Mouse (Mus musculus): ENCODE measurements around the gene Npvf. TPM values are rescaled to one million over a fixed set of nuclear protein-coding genes. Genes with fewer than 3 reads are reported as not detected.
"Not testable (repeated sequence)": the region's sequence is repeated elsewhere in the genome, so short reads cannot be mapped to it uniquely, and the experiment has no call there.

The Npvf gene
- polyA plus RNA-seq, 1 experiment from 2014 or later, result not detected

- no peak overlapping the region for H3K4me2 ChIP-seq (replicated peaks)
- WGBS, result 74% methylated on average over 12 of the region's 12 CpGs
These were observed 8.8 kb upstream of the Npvf start for GRCm38 (mm10) chr6:50662925-50663583.

GRCm38 (mm10) chr6:50661729-50662128 is 7.5 kb upstream of the Npvf start:
- no peak overlapping the region for H3K9ac ChIP-seq
- no peaks in the 10 kb centered on the region for H3K9me3 ChIP-seq
- no peak overlapping the region for H3K4me2 ChIP-seq (replicated peaks)
- no peak overlapping the region for H3K27ac ChIP-seq
- H3K4me1 ChIP-seq (replicated peaks), result 0 out of 2 replicates have a peak, but pooled peaks cover 2% of the 10 kb centered on the region
- ATAC-seq, result no peak
- H3K36me3 ChIP-seq, result no peaks in the 10 kb centered on the region
- 72% methylated on average over 7 of the region's 7 CpGs for WGBS
- H3K27me3 ChIP-seq (replicated peaks), result no peaks in the 10 kb centered on the region
- no peak overlapping the region for H3K4me3 ChIP-seq (replicated peaks)

More at GRCm38 (mm10) chr6:50662925-50663583, 8.8 kb upstream of the Npvf start:
- ATAC-seq, result no peak
- Histone ChIP-seq H3K36me3 (no peaks in the 10 kb centered on the region), H3K27me3 (replicated peaks) (no peaks in the 10 kb centered on the region), H3K9ac (no peak overlapping the region), H3K4me1 (replicated peaks) (0 out of 2 replicates have a peak, but pooled peaks cover 2% of the 10 kb centered on the region), H3K9me3 (no peaks in the 10 kb centered on the region), H3K27ac (no peak overlapping the region), H3K4me3 (replicated peaks) (no peak overlapping the region)

- Histone ChIP-seq H3K36me3 (no peaks in the 10 kb centered on the region), H3K4me3 (replicated peaks) (no peak overlapping the region), H3K9me3 (no peaks in the 10 kb centered on the region), H3K27me3 (replicated peaks) (no peaks in the 10 kb centered on the region), H3K27ac (no peak overlapping the region), H3K4me2 (replicated peaks) (no peak overlapping the region), H3K9ac (no peak overlapping the region), H3K4me1 (replicated peaks) (no peaks in the 10 kb centered on the region)
- no peak for ATAC-seq
- WGBS, result 36% methylated on average over 3 of the region's 3 CpGs
These were observed 4.2 kb upstream of the Npvf start for GRCm38 (mm10) chr6:50658466-50658865.

GRCm38 (mm10) chr6:50658018-50658417 is 3.8 kb upstream of the Npvf start:
- 70% methylated on average over 5 of the region's 5 CpGs for WGBS
- no peak overlapping the region for H3K27ac ChIP-seq
- no peak overlapping the region for H3K9ac ChIP-seq
- no peaks in the 10 kb centered on the region for H3K4me1 ChIP-seq (replicated peaks)
- no peaks in the 10 kb centered on the region for H3K9me3 ChIP-seq
- H3K4me3 ChIP-seq (replicated peaks), result no peak overlapping the region
- no peak for ATAC-seq
- H3K4me2 ChIP-seq (replicated peaks), result no peak overlapping the region
- H3K36me3 ChIP-seq, result no peaks in the 10 kb centered on the region
- H3K27me3 ChIP-seq (replicated peaks), result no peaks in the 10 kb centered on the region

GRCm38 (mm10) chr6:50656426-50656825 is 2.2 kb upstream of the Npvf start:
- H3K9ac ChIP-seq, result no peak overlapping the region
- H3K27me3 ChIP-seq (replicated peaks), result no peaks in the 10 kb centered on the region
- no peak overlapping the region for H3K4me3 ChIP-seq (replicated peaks)
- H3K9me3 ChIP-seq, result no peaks in the 10 kb centered on the region
- 90% methylated on average over 1 of the region's 1 CpGs for WGBS
- H3K4me1 ChIP-seq (replicated peaks), result no peaks in the 10 kb centered on the region
- no peak overlapping the region for H3K4me2 ChIP-seq (replicated peaks)
- no peaks in the 10 kb centered on the region for H3K36me3 ChIP-seq
- ATAC-seq, result no peak
- no peak overlapping the region for H3K27ac ChIP-seq

GRCm38 (mm10) chr6:50655925-50656324 is 1.7 kb upstream of the Npvf start:
- Histone ChIP-seq H3K27me3 (replicated peaks) (no peaks in the 10 kb centered on the region), H3K4me2 (replicated peaks) (no peak overlapping the region), H3K27ac (no peak overlapping the region), H3K4me3 (replicated peaks) (no peak overlapping the region), H3K36me3 (no peaks in the 10 kb centered on the region), H3K9ac (no peak overlapping the region), H3K4me1 (replicated peaks) (no peaks in the 10 kb centered on the region), H3K9me3 (no peaks in the 10 kb centered on the region)
- WGBS, result 88% methylated on average over 3 of the region's 3 CpGs
- ATAC-seq, result no peak

GRCm38 (mm10) chr6:50647656-50648055 is 6.6 kb downstream of the Npvf start:
- no peak overlapping the region for H3K9ac ChIP-seq
- no peak overlapping the region for H3K27ac ChIP-seq

GRCm38 (mm10) chr6:50646659-50647058 is 7.6 kb downstream of the Npvf start:
- H3K4me2 ChIP-seq (replicated peaks), result no peak overlapping the region
- H3K9ac ChIP-seq, result no peak overlapping the region
- no peaks in the 10 kb centered on the region for H3K36me3 ChIP-seq
- 65% methylated on average over 3 of the region's 3 CpGs for WGBS
- no peak overlapping the region for H3K27ac ChIP-seq
- no peak overlapping the region for H3K4me3 ChIP-seq (replicated peaks)
- H3K9me3 ChIP-seq, result no peaks in the 10 kb centered on the region
- ATAC-seq, result no peak
- H3K4me1 ChIP-seq (replicated peaks), result peaks cover 3% of the 10 kb centered on the region; the same call in 1 of the 2 replicates
- H3K27me3 ChIP-seq (replicated peaks), result no peaks in the 10 kb centered on the region

More at GRCm38 (mm10) chr6:50647656-50648055, 6.6 kb downstream of the Npvf start:
- Histone ChIP-seq H3K4me1 (replicated peaks) (peaks cover 3% of the 10 kb centered on the region; the same call in 1 of the 2 replicates), H3K4me3 (replicated peaks) (no peak overlapping the region), H3K9me3 (no peaks in the 10 kb centered on the region), H3K27me3 (replicated peaks) (no peaks in the 10 kb centered on the region), H3K36me3 (no peaks in the 10 kb centered on the region), H3K4me2 (replicated peaks) (no peak overlapping the region)
- WGBS, result 69% methylated on average over 6 of the region's 6 CpGs
- no peak for ATAC-seq

GRCm38 (mm10) chr6:50644701-50645100 is 9.5 kb downstream of the Npvf start:
- Histone ChIP-seq H3K9me3 (no peaks in the 10 kb centered on the region), H3K36me3 (no peaks in the 10 kb centered on the region), H3K4me3 (replicated peaks) (no peak overlapping the region), H3K27ac (no peak overlapping the region), H3K9ac (no peak overlapping the region), H3K27me3 (replicated peaks) (no peaks in the 10 kb centered on the region), H3K4me1 (replicated peaks) (peaks cover 3% of the 10 kb centered on the region; the same call in 1 of the 2 replicates), H3K4me2 (replicated peaks) (no peak overlapping the region)
- no peak for ATAC-seq
- WGBS, result 45% methylated on average over 3 of the region's 3 CpGs

GRCm38 (mm10) chr6:50641898-50642297 is 12.3 kb downstream of the Npvf start:
- WGBS, result 64% methylated on average over 5 of the region's 5 CpGs
- Histone ChIP-seq H3K9me3 (no peaks in the 10 kb centered on the region), H3K27ac (no peak overlapping the region), H3K36me3 (no peaks in the 10 kb centered on the region), H3K9ac (no peak overlapping the region), H3K4me2 (replicated peaks) (no peak overlapping the region), H3K4me3 (replicated peaks) (no peak overlapping the region), H3K4me1 (replicated peaks) (no peaks in the 10 kb centered on the region; the same call in 1 of the 2 replicates), H3K27me3 (replicated peaks) (no peaks in the 10 kb centered on the region)
- no peak for ATAC-seq

GRCm38 (mm10) chr6:50640377-50640776 is 13.9 kb downstream of the Npvf start:
- H3K4me2 ChIP-seq (replicated peaks), result no peak overlapping the region
- H3K27me3 ChIP-seq (replicated peaks), result no peaks in the 10 kb centered on the region
- H3K4me1 ChIP-seq (replicated peaks), result no peaks in the 10 kb centered on the region; the same call in 1 of the 2 replicates
- no peaks in the 10 kb centered on the region for H3K9me3 ChIP-seq
- no peak overlapping the region for H3K9ac ChIP-seq
- WGBS, result 71% methylated on average over 4 of the region's 4 CpGs
- no peak for ATAC-seq
- H3K36me3 ChIP-seq, result no peaks in the 10 kb centered on the region
- no peak overlapping the region for H3K4me3 ChIP-seq (replicated peaks)
- no peak overlapping the region for H3K27ac ChIP-seq

GRCm38 (mm10) chr6:50639656-50640055 is 14.6 kb downstream of the Npvf start:
- Histone ChIP-seq H3K9ac (no peak overlapping the region), H3K4me1 (replicated peaks) (no peaks in the 10 kb centered on the region), H3K36me3 (no peaks in the 10 kb centered on the region), H3K27me3 (replicated peaks) (no peaks in the 10 kb centered on the region), H3K4me2 (replicated peaks) (no peak overlapping the region), H3K9me3 (no peaks in the 10 kb centered on the region), H3K4me3 (replicated peaks) (no peak overlapping the region), H3K27ac (no peak overlapping the region)
- WGBS, result 27% methylated on average over 2 of the region's 2 CpGs
- ATAC-seq, result no peak

- not testable (repeated sequence) for H3K4me2 ChIP-seq (replicated peaks); H3K9ac ChIP-seq; H3K4me1 ChIP-seq (replicated peaks); H3K27me3 ChIP-seq (replicated peaks); ATAC-seq; H3K4me3 ChIP-seq (replicated peaks); H3K27ac ChIP-seq; H3K9me3 ChIP-seq; H3K36me3 ChIP-seq
- WGBS, result 64% methylated on average over 2 of the region's 2 CpGs
These were observed 28.1 kb downstream of the Npvf start for GRCm38 (mm10) chr6:50626170-50626569.
